Mouse (Mus musculus) skeletal muscle tissue, postnatal 0 days (tissue): Measurements from ENCODE around the gene Tmem210. TPM values are rescaled to one million over a fixed set of nuclear protein-coding genes. Genes with fewer than 3 reads are reported as not detected.

ENCODE experiments used
- polyA plus RNA-seq: library from polyadenylated mRNA; unstranded; fragments of >200 nt; fragmentation: Nextera tagmentation; extraction: Ambion mirVana; gene quantifications from 2 replicates; pipeline ENCODE4 v1.2.1, GENCODE M21; 2015

The Tmem210 gene
- polyA plus RNA-seq: not detected in 2 replicates

GRCm38 (mm10) chr2:25287927-25288649 lies at the start of gene Tmem210:
Gene Tmem210 (plus strand): TSS chr2:25288145.

GRCm38 (mm10) chr2:25242101-25242506 lies 45.8 kb upstream of the Tmem210 start, which contains the start of the genes Rnf208 and Cysrt1:
Gene Rnf208 (plus strand): TSS chr2:25242255.
Gene Cysrt1 (minus strand): TSS chr2:25242452.

GRCm38 (mm10) chr2:25246183-25247072 lies 41.5 kb upstream of the Tmem210 start, which contains the start of gene AL732309.1:
Gene AL732309.1 (minus strand): TSS chr2:25246863.

GRCm38 (mm10) chr2:25255284-25255779 lies 32.6 kb upstream of the Tmem210 start, which contains the start of gene Tmem203:
Gene Tmem203 (plus strand): TSS chr2:25255439.

GRCm38 (mm10) chr2:25262291-25262767 lies 25.6 kb upstream of the Tmem210 start, which contains the start of gene Tprn:
Gene Tprn (plus strand): TSS chr2:25262618.

GRCm38 (mm10) chr2:25271827-25272511 lies 16.0 kb upstream of the Tmem210 start, which contains the start of the genes Ssna1 and Anapc2:
Gene Ssna1 (minus strand): TSS chr2:25272438.
Gene Anapc2 (plus strand): TSS chr2:25272478.

GRCm38 (mm10) chr2:25289651-25290050 lies 1.7 kb downstream of the Tmem210 start, which contains the start of gene Lrrc26:
Gene Lrrc26 (plus strand): TSS chr2:25289915.

GRCm38 (mm10) chr2:25318971-25319773 lies 31.2 kb downstream of the Tmem210 start, which contains the start of gene Grin1:
Gene Grin1 (minus strand): TSS chr2:25319187.

GRCm38 (mm10) chr2:25332286-25333160 lies 44.6 kb downstream of the Tmem210 start, which contains the start of gene Man1b1:
Gene Man1b1 (plus strand): TSS chr2:25332338.

Other genes starting within 250 kb of the Tmem210 start
- 33.9 and 34.8 TPM in 2 replicates for gene Nsmf, start 233.8 kb upstream of the Tmem210 start, polyA plus RNA-seq
- gene Entpd8, start 207.8 kb upstream of the Tmem210 start, polyA plus RNA-seq: not detected in 2 replicates
- gene Noxa1, start 193.0 kb upstream of the Tmem210 start, polyA plus RNA-seq: 0.17 TPM in 1 of 2 replicates, not detected in the other
- 9.5 and 13.8 TPM in 2 replicates for gene Nrarp, start 107.4 kb upstream of the Tmem210 start, polyA plus RNA-seq
- 2.5 and 3.6 TPM in 2 replicates for gene Tor4a, start 91.3 kb upstream of the Tmem210 start, polyA plus RNA-seq
- gene Nelfb, start 76.7 kb upstream of the Tmem210 start, polyA plus RNA-seq: 42.2 and 43.2 TPM in 2 replicates
- gene Stpg3, start 73.5 kb upstream of the Tmem210 start, polyA plus RNA-seq: not detected in 2 replicates
- gene Fam166a, start 69.4 kb upstream of the Tmem210 start, polyA plus RNA-seq: 0.19 TPM in 1 of 2 replicates, not detected in the other
- 141 and 191 TPM in 2 replicates for gene Tubb4b, start 63.4 kb upstream of the Tmem210 start, polyA plus RNA-seq
- not detected in 2 replicates for gene Slc34a3, start 53.8 kb upstream of the Tmem210 start, polyA plus RNA-seq
- not detected in 2 replicates for gene Rnf224, start 51.4 kb upstream of the Tmem210 start, polyA plus RNA-seq
- gene Rnf208, start 45.9 kb upstream of the Tmem210 start, polyA plus RNA-seq: 0.50 and 1.5 TPM in 2 replicates
- 8.6 TPM in 1 of 2 replicates, not detected in the other for gene Cysrt1, start 45.7 kb upstream of the Tmem210 start, polyA plus RNA-seq
- gene AL732309.1, start 41.3 kb upstream of the Tmem210 start, polyA plus RNA-seq: 1.2 and 2.0 TPM in 2 replicates
- gene Tmem203, start 32.7 kb upstream of the Tmem210 start, polyA plus RNA-seq: 27.2 and 29.6 TPM in 2 replicates
- gene Tprn, start 25.5 kb upstream of the Tmem210 start, polyA plus RNA-seq: 3.0 and 3.9 TPM in 2 replicates
- 102 and 122 TPM in 2 replicates for gene Ssna1, start 15.7 kb upstream of the Tmem210 start, polyA plus RNA-seq
- 51.7 and 54.8 TPM in 2 replicates for gene Anapc2, start 15.7 kb upstream of the Tmem210 start, polyA plus RNA-seq
- gene Lrrc26, start 1.8 kb downstream of the Tmem210 start, polyA plus RNA-seq: 0.12 and 0.15 TPM in 2 replicates
- gene Grin1, start 31.0 kb downstream of the Tmem210 start, polyA plus RNA-seq: not detected in 2 replicates
- 29.6 and 33.0 TPM in 2 replicates for gene Man1b1, start 44.2 kb downstream of the Tmem210 start, polyA plus RNA-seq
- gene Dpp7, start 68.2 kb downstream of the Tmem210 start, polyA plus RNA-seq: 8.7 and 10.9 TPM in 2 replicates
- 12.4 and 16.8 TPM in 2 replicates for gene Uap1l1, start 77.5 kb downstream of the Tmem210 start, polyA plus RNA-seq
- 5.8 and 6.4 TPM in 2 replicates for gene Sapcd2, start 84.2 kb downstream of the Tmem210 start, polyA plus RNA-seq
- 30.8 and 32.7 TPM in 2 replicates for gene Entpd2, start 107.7 kb downstream of the Tmem210 start, polyA plus RNA-seq
- 19.3 and 28.5 TPM in 2 replicates for gene Npdc1, start 111.2 kb downstream of the Tmem210 start, polyA plus RNA-seq
- 0.06 TPM in 1 of 2 replicates, not detected in the other for gene Fut7, start 135.1 kb downstream of the Tmem210 start, polyA plus RNA-seq
- gene Abca2, start 140.6 kb downstream of the Tmem210 start, polyA plus RNA-seq: 1.2 and 1.6 TPM in 2 replicates
- 1.0 and 6.2 TPM in 2 replicates for gene Clic3, start 168.7 kb downstream of the Tmem210 start, polyA plus RNA-seq
- 56.6 and 62.1 TPM in 2 replicates for gene Paxx, start 172.9 kb downstream of the Tmem210 start, polyA plus RNA-seq
- gene Ptgds, start 181.9 kb downstream of the Tmem210 start, polyA plus RNA-seq: 11.8 and 13.3 TPM in 2 replicates
- not detected in 2 replicates for gene Lcn12, start 205.8 kb downstream of the Tmem210 start, polyA plus RNA-seq
- 56.1 and 56.8 TPM in 2 replicates for gene Fbxw5, start 212.6 kb downstream of the Tmem210 start, polyA plus RNA-seq
- gene C8g, start 213.6 kb downstream of the Tmem210 start, polyA plus RNA-seq: 2.9 and 4.1 TPM in 2 replicates